ENCODE assay signal across 1 mouse cellular context in the genomic region with DNA sequence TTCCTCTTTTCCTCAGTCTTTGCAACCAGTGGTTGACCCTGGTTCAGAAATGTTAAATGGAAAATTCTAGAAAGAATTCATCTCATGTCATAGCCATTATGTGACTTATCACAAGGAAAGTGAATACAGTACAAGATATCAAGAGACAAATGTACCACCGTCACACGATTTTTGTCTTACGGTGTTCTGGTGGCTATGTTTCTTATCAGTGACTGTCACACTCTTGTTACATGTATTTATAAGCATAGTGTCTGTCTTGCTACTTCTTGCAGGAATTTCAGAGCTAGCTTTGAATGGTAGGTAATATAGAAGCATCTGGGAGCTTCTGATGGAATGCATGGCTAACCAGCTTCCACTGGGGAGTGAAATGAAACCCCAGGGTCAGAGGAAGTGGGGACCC.
TF ChIP-seq lines count a peak whose summit lies in the region.

No protein-coding gene starts in this region.

TF ChIP-seq in MEL, 35 proteins besides CTCF, POLR2A, EP300 and RAD21:
- TF ChIP-seq ETS1 (IDR thresholded peaks at IDR 0.05; ENCODE audit: low read depth, low read length), result no peak
- TF ChIP-seq TAL1 (IDR thresholded peaks at IDR 0.05; ENCODE audit: low read length), result peak; percentile 28; the same call in 1 of the 2 replicates
- peak; percentile 37; the same call in 1 of the 2 replicates for TF ChIP-seq TCF12 (IDR thresholded peaks at IDR 0.05; ENCODE audit: low read depth, low read length)
- TF ChIP-seq POLR2AphosphoS2 (IDR thresholded peaks at IDR 0.05; ENCODE audit: low read length), result no peak
- TF ChIP-seq BHLHE40 (IDR thresholded peaks at IDR 0.05; ENCODE audit: borderline replicate concordance, low read depth, low read length), result no peak
- TF ChIP-seq CHD2 (IDR thresholded peaks at IDR 0.05; ENCODE audit: low read length), result no peak
- peak; percentile 72 for TF ChIP-seq GATA1 (IDR thresholded peaks at IDR 0.05; ENCODE audit: low read depth, low read length)
- no peak for TF ChIP-seq NELFE (IDR thresholded peaks at IDR 0.05; ENCODE audit: low read depth, low read length)
- TF ChIP-seq ZMIZ1 (IDR thresholded peaks at IDR 0.05; ENCODE audit: low read depth, low read length), result no peak
- no peak for TF ChIP-seq ZC3H11A (IDR thresholded peaks at IDR 0.05; ENCODE audit: low read depth, low read length)
- TF ChIP-seq MEF2A (IDR thresholded peaks at IDR 0.05; ENCODE audit: extremely low read depth, insufficient replicate concordance, low read depth, low read length, poor library complexity, severe bottlenecking), result no peak
- no peak for TF ChIP-seq HCFC1 (IDR thresholded peaks at IDR 0.05; ENCODE audit: low read depth, low read length)
- no peak for TF ChIP-seq ELF1 (IDR thresholded peaks at IDR 0.05; ENCODE audit: low read depth, low read length)
- TF ChIP-seq MYB (IDR thresholded peaks at IDR 0.05; ENCODE audit: low read depth, low read length), result no peak
